Comparison of ENCODE assay signal across 14 mouse cellular contexts in the genomic region with DNA sequence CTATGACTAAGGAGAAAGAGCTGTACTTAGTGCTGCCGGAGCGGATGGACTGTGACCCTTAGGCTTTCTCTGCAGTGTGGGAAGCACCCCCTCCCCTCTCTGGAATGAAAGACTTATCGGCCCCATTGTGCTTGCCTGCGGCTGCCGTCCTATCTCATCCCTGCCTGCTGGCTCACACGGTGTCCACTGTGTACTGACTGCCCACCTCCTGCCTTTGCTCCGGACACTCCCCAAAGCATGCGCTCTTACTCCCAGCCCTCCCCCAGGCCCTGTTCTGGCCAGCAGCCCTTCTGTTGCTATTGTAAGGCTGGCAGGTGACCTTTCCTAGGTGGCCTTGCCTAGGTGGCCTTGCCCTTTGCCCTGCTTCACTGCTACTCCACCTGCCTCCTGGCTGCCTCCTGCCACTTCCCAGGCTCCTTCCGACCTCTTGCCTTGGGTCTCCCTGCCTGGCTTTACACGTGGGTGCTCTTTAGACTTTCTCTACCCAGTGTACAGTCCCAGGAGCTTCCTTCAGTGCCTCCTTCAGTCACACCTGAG. TPM values are rescaled to one million over a fixed set of nuclear protein-coding genes. Genes with fewer than 3 reads are reported as not detected.
DNase-seq lines count a peak whose midpoint lies in the region; ATAC-seq and TF ChIP-seq lines count a peak whose summit lies in the region.
"Had no signal": no experiment of that assay in that cellular context is flagged by ENCODE, and none has a peak within 500 bp of the region (broad histone marks: within the 10 kb centered on the region; RNA-seq: fewer than 3 reads in every experiment).

No protein-coding gene starts in this region.

- ATAC-seq in heart, postnatal 0 days (ENCODE audit: insufficient read depth, low read depth) = peak; percentile 53; the same call in 1 of the 2 replicates
- no peak for ATAC-seq in hindbrain, embryonic 13.5 days (ENCODE audit: low FRiP score)

- TF ChIP-seq POLR2A in small intestine, adult 2 months (IDR thresholded peaks at IDR 0.05; ENCODE audit: low read depth, low read length) = 0 out of 2 replicates have a peak, but pooled peaks have one; percentile 22

- no peak overlapping the region for H3K27ac ChIP-seq in heart, postnatal 0 days (ENCODE audit: low read depth)
- H3K27ac ChIP-seq in small intestine, adult 2 months (ENCODE audit: insufficient read depth, low read depth, low read length) = no peak overlapping the region
- H3K27ac ChIP-seq in hindbrain, embryonic 13.5 days = no peak overlapping the region
- H3K27ac ChIP-seq: forebrain, embryonic 10.5 days; lung, embryonic 15.5 days; midbrain, embryonic 12.5 days had no signal

- TF ChIP-seq EP300 in heart, postnatal 0 days (IDR thresholded peaks at IDR 0.05; ENCODE audit: low read depth) = no peak

- H3K4me1 ChIP-seq in heart, postnatal 0 days (ENCODE audit: control insufficient read depth, insufficient read depth) = 0 out of 2 replicates have a peak, but pooled peaks cover 5% of the 10 kb centered on the region
- H3K4me1 ChIP-seq in small intestine, adult 2 months (ENCODE audit: control insufficient read depth, insufficient read depth, insufficient read length, low read length) = peaks cover 12% of the 10 kb centered on the region
- H3K4me1 ChIP-seq in hindbrain, embryonic 13.5 days (replicated peaks) = no peaks in the 10 kb centered on the region
- H3K4me1 ChIP-seq: lung, embryonic 15.5 days; midbrain, embryonic 12.5 days had no signal

- TF ChIP-seq CTCF in heart, postnatal 0 days (IDR thresholded peaks at IDR 0.05; ENCODE audit: low read depth) = no peak
- TF ChIP-seq CTCF in small intestine, adult 2 months (IDR thresholded peaks at IDR 0.05; ENCODE audit: extremely low read depth, insufficient read length, insufficient replicate concordance, low read depth, low read length) = no peak

- WGBS in heart, postnatal 0 days = 24% methylated on average over 10 of the region's 10 CpGs
- WGBS in small intestine, adult 2 months = 49% methylated on average over 10 of the region's 10 CpGs
- 59% methylated on average over 10 of the region's 10 CpGs for WGBS in hindbrain, embryonic 13.5 days

- H3K36me3 ChIP-seq in heart, postnatal 0 days (replicated peaks; ENCODE audit: control insufficient read depth, insufficient read depth, low read length) = peaks cover 93% of the 10 kb centered on the region
- H3K36me3 ChIP-seq in small intestine, adult 2 months (ENCODE audit: control insufficient read depth, insufficient read depth, low read length) = peaks cover 7% of the 10 kb centered on the region
- peaks cover 98% of the 10 kb centered on the region for H3K36me3 ChIP-seq in hindbrain, embryonic 13.5 days

- H3K9ac ChIP-seq in heart, postnatal 0 days (replicated peaks; ENCODE audit: low read depth, low read length) = 0 out of 2 replicates have a peak overlapping the region, but pooled peaks have one; percentile 6
- no peak overlapping the region for H3K9ac ChIP-seq in hindbrain, embryonic 13.5 days
- H3K9ac ChIP-seq: lung, embryonic 15.5 days; midbrain, embryonic 12.5 days had no signal

- H3K27me3 ChIP-seq in heart, postnatal 0 days (ENCODE audit: control insufficient read depth, insufficient read depth, low read length) = no peaks in the 10 kb centered on the region
- H3K27me3 ChIP-seq in small intestine, adult 2 months (ENCODE audit: control insufficient read depth, insufficient read depth, low read length) = no peaks in the 10 kb centered on the region
- H3K27me3 ChIP-seq in hindbrain, embryonic 13.5 days = no peaks in the 10 kb centered on the region
- H3K27me3 ChIP-seq: lung, embryonic 15.5 days; midbrain, embryonic 12.5 days had no signal

- no peaks in the 10 kb centered on the region for H3K9me3 ChIP-seq in heart, postnatal 0 days (replicated peaks; ENCODE audit: control insufficient read depth, low read length)
- H3K9me3 ChIP-seq in hindbrain, embryonic 13.5 days = no peaks in the 10 kb centered on the region
- H3K9me3 ChIP-seq: forebrain, embryonic 10.5 days; lung, embryonic 15.5 days; midbrain, embryonic 12.5 days had no signal

- no peak overlapping the region for H3K4me2 ChIP-seq in heart, postnatal 0 days (ENCODE audit: low read depth, low read length)
- no peak overlapping the region for H3K4me2 ChIP-seq in hindbrain, embryonic 13.5 days
- H3K4me2 ChIP-seq: lung, embryonic 15.5 days; midbrain, embryonic 12.5 days had no signal

- no peak overlapping the region for H3K4me3 ChIP-seq in heart, postnatal 0 days (ENCODE audit: low read depth, low read length)
- no peak overlapping the region for H3K4me3 ChIP-seq in small intestine, adult 2 months (ENCODE audit: low read depth, low read length)
- H3K4me3 ChIP-seq in hindbrain, embryonic 13.5 days = no peak overlapping the region
- H3K4me3 ChIP-seq: forebrain, embryonic 10.5 days; lung, embryonic 15.5 days; midbrain, embryonic 12.5 days had no signal

- DNase-seq in heart, adult 9 months (ENCODE audit: low spot score in 2 of 2) = peak; percentile 33 to 41
- DNase-seq in heart, postnatal 0 days (ENCODE audit: low spot score) = no peak
- DNase-seq in kidney, postnatal 10 days = peak; percentile 26
- DNase-seq in cerebellum, adult 18-20 months = no peak
- DNase-seq in urinary bladder, postnatal 4 days (ENCODE audit: low spot score in 2 of 2) = no peak
- DNase-seq: cerebellum, adult 8-10 months; gastrocnemius, postnatal 25 days; right cerebral cortex, adult 18-20 months; thymus, adult 18-20 months had no signal

RNA-seq across cellular contexts. Expression of gene Fbxo21, which starts 21.0 kb away (rescaled TPM):
- 50.8 and 52.4 TPM in 2 replicates for total RNA-seq in heart, postnatal 0 days (2014; rRNA removed; ENCODE audit: low replicate concordance)
- 36.0 and 37.7 TPM in 2 replicates for polyA plus RNA-seq in heart, postnatal 0 days (2015; fragmentation: Nextera tagmentation; extraction: Ambion mirVana)
- 9.6 and 12.9 TPM in 2 replicates for polyA plus RNA-seq in small intestine, adult 2 months (2012; rRNA removed)
- 141 and 149 TPM in 2 replicates for polyA plus RNA-seq in hindbrain, embryonic 13.5 days (2015; fragmentation: Nextera tagmentation; extraction: Ambion mirVana)

RNA-seq across cellular contexts. Expression of gene Tesc, which starts 30.0 kb away (rescaled TPM):
- 17.6 and 19.6 TPM in 2 replicates for total RNA-seq in heart, postnatal 0 days (2014; rRNA removed; ENCODE audit: low replicate concordance)
- polyA plus RNA-seq in heart, postnatal 0 days (2015; fragmentation: Nextera tagmentation; extraction: Ambion mirVana) = 19.0 and 20.7 TPM in 2 replicates
- polyA plus RNA-seq in small intestine, adult 2 months (2012; rRNA removed) = 9.8 and 25.5 TPM in 2 replicates
- 1.6 and 2.0 TPM in 2 replicates for polyA plus RNA-seq in hindbrain, embryonic 13.5 days (2015; fragmentation: Nextera tagmentation; extraction: Ambion mirVana)

Comparison
In these comparisons a context has a peak if more than half of its experiments do, and no peak if none do; other contexts are left out.
1. DNase-seq: peak in heart, adult 9 months (2 of 2) and kidney, postnatal 10 days (single experiment); none in heart, postnatal 0 days (single experiment), cerebellum, adult 18-20 months (0 of 2) and urinary bladder, postnatal 4 days (0 of 2).